Mouse (Mus musculus): ENCODE measurements at regions not wholly inside any gene's neighbourhood (a gene's known extent, or its start where the extent isn't known, plus 50 kb on each side); places are given as distances from the start of the nearest gene placed in this dataset.
A peak's percentile ranks its signal among the peaks of the same experiment; 100 is the strongest.
"Not testable (repeated sequence)": the region's sequence is repeated elsewhere in the genome, so short reads cannot be mapped to it uniquely, and the experiment has no call there.

GRCm38 (mm10) chr5:97330074-97330473 lies 62.1 kb downstream of the Naa11 start:
- DNase-seq (ENCODE audit: low spot score in 2 of 2): no peak

- no peak for DNase-seq (ENCODE audit: low spot score in 2 of 2)
Measured at GRCm38 (mm10) chr5:97325831-97326230, 66.3 kb downstream of the Naa11 start.

GRCm38 (mm10) chr5:97323873-97324272 lies 68.3 kb downstream of the Naa11 start:
- no peak for DNase-seq (ENCODE audit: low spot score in 2 of 2)

GRCm38 (mm10) chr5:97319816-97320487 lies 72.2 kb downstream of the Naa11 start:
- DNase-seq (ENCODE audit: low spot score in 2 of 2): no peak

- DNase-seq (ENCODE audit: low spot score in 2 of 2): no peak
Measured at GRCm38 (mm10) chr5:97306902-97307301, 85.3 kb downstream of the Naa11 start.

- DNase-seq (ENCODE audit: low spot score in 2 of 2): no peak
Measured at GRCm38 (mm10) chr5:97304921-97305320, 87.3 kb downstream of the Naa11 start.

GRCm38 (mm10) chr5:97301621-97302020 lies 90.6 kb downstream of the Naa11 start:
- no peak for DNase-seq (ENCODE audit: low spot score in 2 of 2)

- DNase-seq (ENCODE audit: low spot score in 2 of 2): peak in 1 of 2 experiments; percentile 13
Measured at GRCm38 (mm10) chr5:97300861-97301260, 91.3 kb downstream of the Naa11 start.

- no peak for DNase-seq (ENCODE audit: low spot score in 2 of 2)
Measured at GRCm38 (mm10) chr5:97300114-97300840, 91.9 kb downstream of the Naa11 start.

GRCm38 (mm10) chr5:97299631-97300030 lies 92.5 kb downstream of the Naa11 start:
- DNase-seq (ENCODE audit: low spot score in 2 of 2): no peak

- no peak for DNase-seq (ENCODE audit: low spot score in 2 of 2)
Measured at GRCm38 (mm10) chr5:97296213-97296612, 96.0 kb downstream of the Naa11 start.

GRCm38 (mm10) chr5:97290166-97290681 lies 102.0 kb downstream of the Naa11 start:
- DNase-seq (ENCODE audit: low spot score in 2 of 2): no peak

GRCm38 (mm10) chr5:97289401-97290165 lies 102.6 kb downstream of the Naa11 start:
- no peak for DNase-seq (ENCODE audit: low spot score in 2 of 2)

GRCm38 (mm10) chr5:97279455-97279854 lies 112.7 kb downstream of the Naa11 start:
- no peak for DNase-seq (ENCODE audit: low spot score in 2 of 2)

- no peak for DNase-seq (ENCODE audit: low spot score in 2 of 2)
Measured at GRCm38 (mm10) chr5:97277795-97278572, 114.2 kb downstream of the Naa11 start.

GRCm38 (mm10) chr5:97276724-97277123 lies 115.5 kb downstream of the Naa11 start:
- no peak for DNase-seq (ENCODE audit: low spot score in 2 of 2)

- not testable (repeated sequence) for DNase-seq (ENCODE audit: low spot score in 2 of 2)
Measured at GRCm38 (mm10) chr5:97264666-97265065, 127.5 kb downstream of the Naa11 start.

GRCm38 (mm10) chr5:97257106-97257505 lies 135.1 kb downstream of the Naa11 start:
- DNase-seq (ENCODE audit: low spot score in 2 of 2): no peak

- no peak for DNase-seq (ENCODE audit: low spot score in 2 of 2)
Measured at GRCm38 (mm10) chr5:97256445-97257060, 135.6 kb downstream of the Naa11 start.

- no peak for DNase-seq (ENCODE audit: low spot score in 2 of 2)
Measured at GRCm38 (mm10) chr5:97236930-97237329, 125.5 kb upstream of the Paqr3 start.

- no peak for DNase-seq (ENCODE audit: low spot score in 2 of 2)
Measured at GRCm38 (mm10) chr5:97226425-97226824, 115.0 kb upstream of the Paqr3 start.

Measured in frontal cortex, postnatal 25 days (tissue).